Mouse (Mus musculus) spleen, postnatal 14 days (tissue): ENCODE results near the gene Lgsn.

Source experiments
- DNase-seq, 2 experiments: peaks; one replicate each; pipeline ENCODE4 v3.0.0; 2021 to 2022; ENCODE audit warnings: low spot score in 2 of 2

Lgsn gene

DNA sequence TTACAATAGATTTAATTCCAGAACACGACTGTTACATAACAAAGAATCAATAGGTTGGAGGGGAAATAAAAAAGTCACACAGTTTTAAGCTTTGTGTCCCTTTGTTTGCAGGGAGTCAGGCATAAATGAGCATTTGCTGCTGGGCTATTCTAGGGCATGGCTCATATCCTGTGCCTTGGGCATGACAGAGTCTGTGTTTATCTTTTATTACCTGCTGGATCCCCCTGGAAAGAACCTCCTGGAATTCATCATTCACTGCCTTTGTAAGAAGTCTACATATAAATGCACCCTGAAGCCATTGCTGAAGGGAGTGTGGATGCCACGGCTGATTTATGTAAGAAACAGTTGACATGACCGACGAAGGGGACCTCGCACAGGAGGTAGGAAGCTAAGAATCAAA is at the start of gene Lgsn:
Lgsn (plus strand) TSS at position 301 of the 400 bp plus-strand sequence.
- no peak for DNase-seq

DNA sequence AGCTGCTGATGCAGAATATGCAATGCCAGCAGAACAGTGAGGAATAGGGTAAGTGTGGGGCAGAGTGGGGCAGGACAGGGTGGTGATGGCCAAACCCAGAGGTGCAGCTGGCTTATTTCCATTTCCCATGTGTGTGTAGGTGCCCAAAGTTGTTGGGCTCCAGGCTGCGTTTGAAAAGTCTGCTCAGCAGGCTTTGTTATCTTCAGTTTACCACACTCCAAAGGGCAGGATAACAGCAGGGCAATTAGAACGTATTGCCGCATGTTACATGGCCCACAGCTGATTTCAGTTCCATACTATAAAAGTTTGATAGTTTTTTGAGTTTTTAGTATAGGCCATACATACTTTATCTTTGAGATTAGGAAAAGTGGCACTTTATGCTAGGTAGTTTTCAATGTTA is 37.8 kb upstream of the Lgsn start:
- no peak for DNase-seq

DNA sequence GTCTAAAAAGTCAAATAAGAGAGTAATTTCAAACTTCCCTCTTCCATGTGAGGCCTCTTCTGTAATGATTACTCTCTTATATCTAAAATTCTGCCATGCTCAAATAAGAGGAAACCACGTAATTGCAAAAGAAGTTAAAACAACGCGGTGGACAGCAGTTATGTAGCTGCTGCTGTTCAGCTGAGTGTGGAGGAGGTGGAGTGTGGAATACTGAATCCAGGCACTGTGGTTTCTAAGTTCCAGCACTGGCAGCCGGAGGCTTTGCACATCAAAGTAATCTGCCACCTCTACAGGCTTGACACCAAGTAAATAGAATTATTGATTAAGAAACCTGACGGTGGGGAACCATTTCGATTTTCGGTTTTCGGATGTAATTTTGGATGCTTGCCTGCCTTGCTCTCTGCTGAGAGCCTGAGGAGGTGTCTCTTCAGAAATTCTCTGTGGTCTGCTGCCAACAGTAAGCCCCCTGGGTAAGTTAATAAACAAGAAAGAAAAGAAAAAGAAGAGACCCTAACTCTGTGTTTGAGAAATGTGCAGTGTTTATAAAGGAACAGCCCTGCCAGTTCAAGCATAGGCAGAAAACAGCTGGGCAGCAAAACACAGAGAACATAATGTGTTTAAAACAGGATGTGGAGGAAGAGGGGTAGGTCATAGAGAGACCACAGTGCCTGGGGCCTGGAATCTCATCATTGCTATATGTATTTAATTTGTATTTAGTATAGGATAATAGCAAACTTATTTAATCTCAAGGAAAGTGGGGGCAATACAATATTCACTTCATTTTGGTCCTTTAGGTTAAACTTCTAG is 33.7 kb upstream of the Lgsn start:
- no peak for DNase-seq

DNA sequence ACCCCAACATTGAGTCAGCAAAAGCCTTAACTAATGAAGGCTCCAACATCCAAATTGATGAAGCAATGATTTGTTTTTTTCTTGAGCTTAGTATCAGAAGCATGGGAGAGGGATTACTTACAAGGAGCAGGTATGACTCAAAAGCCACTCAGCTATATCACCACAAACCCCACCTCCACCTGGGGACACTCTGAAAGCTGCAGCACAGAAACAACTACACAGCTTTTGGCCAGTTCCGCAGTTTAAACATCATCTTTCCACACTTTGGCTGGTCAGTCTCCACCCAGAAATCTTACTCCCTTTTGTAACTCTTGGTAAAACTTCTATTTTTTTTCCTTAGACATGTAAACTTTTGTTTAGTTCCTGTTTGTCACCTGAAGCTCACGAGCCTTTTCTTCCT is 32.6 kb upstream of the Lgsn start:
- no peak for DNase-seq

GRCm38 (mm10) chr1:31149671-31150070 is 26.5 kb upstream of the Lgsn start:
- DNase-seq = no peak

GRCm38 (mm10) chr1:31150546-31150945 is 25.7 kb upstream of the Lgsn start:
- DNase-seq = no peak

- no peak for DNase-seq
These were observed 23.3 kb upstream of the Lgsn start for GRCm38 (mm10) chr1:31152799-31153426.

GRCm38 (mm10) chr1:31153793-31154349 is 22.3 kb upstream of the Lgsn start:
- peak in 1 of 2 experiments; percentile 5 for DNase-seq

DNA sequence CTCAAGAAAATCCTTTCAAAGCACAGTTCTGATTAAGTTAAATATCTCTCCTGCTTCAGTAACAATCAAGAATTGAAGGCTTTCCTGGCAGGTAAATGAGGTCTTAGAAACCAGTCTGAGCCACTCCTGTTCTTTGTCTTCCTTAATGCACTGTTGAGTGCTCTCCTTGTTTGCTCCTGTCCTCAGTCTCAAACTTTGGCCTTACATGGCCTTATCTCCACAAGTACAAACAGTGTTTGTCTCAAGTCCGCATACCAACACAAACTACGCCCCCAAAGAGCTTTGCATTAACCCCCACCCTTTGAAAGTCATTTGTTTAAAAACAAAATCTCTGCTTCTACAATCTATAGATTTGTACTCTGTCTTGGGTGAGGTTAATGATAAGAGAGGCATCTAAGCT is 20.0 kb upstream of the Lgsn start:
- no peak for DNase-seq

DNA sequence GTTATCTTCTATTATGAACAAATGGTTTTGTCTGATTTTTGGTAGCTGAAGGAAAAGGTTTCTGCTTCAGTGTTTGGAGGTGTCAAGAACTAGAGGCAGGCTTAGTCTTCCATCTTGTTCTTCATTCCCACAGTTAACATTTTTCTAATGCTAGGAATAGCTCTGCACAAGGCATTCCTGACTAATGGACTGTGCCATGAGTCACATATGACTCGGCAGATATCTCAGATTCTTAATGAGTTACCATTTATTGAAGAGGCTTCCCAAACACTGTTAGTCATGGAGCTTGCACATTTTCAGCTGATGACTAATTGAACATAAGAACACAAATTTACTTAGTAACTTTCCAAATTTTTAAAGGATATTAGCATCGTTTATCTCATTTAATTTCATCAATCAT is 19.3 kb upstream of the Lgsn start:
- no peak for DNase-seq

GRCm38 (mm10) chr1:31164527-31165189 is 11.5 kb upstream of the Lgsn start:
- DNase-seq = no peak

- no peak for DNase-seq
These were observed 10.7 kb upstream of the Lgsn start for GRCm38 (mm10) chr1:31165326-31166121.

DNA sequence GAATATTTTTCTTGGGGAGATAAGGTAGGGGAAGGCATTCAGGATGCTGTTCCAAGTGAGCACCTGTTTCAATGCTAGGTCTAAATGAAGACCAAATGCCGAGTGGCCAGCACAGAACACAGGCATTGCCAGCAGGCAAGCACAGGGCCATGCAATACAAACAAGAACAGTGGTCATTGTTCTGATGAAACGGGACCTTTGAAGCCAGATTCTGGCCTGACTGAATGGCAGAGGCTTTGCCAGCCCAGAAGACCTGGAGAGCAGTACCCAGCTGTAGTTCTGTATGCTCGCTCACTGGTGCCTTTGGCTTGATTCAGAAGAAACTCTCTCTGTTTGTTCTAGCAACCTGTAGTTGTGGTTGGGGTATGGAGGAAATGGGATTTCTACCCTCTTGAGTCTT is 800 bp upstream of the Lgsn start:
- DNase-seq = no peak

DNA sequence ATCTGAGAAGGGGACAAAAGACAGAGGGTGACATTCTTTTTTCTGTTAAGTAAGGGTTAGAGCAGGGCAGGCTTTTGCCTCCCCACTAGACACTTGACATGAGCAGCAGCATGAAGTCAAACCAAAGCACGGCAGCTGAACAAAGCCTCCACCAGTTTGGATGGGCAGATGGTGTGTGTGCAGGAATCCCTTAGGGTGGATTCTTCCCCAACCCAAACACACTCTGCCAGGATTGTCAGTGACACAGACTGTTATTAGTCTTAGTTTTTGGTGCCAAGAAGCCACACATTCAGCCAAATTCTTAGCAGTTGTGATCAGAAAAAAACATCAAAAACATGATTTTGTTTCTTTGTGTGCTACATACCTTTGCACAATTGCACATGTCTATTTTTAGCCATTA is 2.1 kb downstream of the Lgsn start:
- DNase-seq = no peak

- no peak for DNase-seq
These were observed 14.2 kb downstream of the Lgsn start for GRCm38 (mm10) chr1:31190237-31190866.

- DNase-seq = no peak
These were observed 19.4 kb downstream of the Lgsn start for GRCm38 (mm10) chr1:31195633-31196032.

DNA sequence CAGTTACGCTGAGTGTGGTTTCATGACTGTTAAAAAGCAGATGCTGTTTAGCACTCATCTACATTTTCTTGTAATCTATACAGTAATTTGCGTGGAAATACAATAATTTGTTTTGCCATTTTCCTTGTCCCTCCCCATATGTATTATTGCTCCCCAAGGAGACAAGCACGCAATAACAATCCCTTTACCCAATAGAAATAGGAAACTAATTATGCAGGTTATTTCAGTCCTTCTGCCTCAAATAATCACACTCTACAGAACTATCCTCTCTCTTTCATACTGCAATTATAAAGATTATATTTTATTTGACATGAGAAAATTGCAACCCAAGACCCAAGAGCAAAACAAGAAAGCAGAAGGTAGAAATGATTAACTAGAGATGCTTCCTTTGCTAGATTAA is 20.8 kb downstream of the Lgsn start:
- no peak for DNase-seq

DNA sequence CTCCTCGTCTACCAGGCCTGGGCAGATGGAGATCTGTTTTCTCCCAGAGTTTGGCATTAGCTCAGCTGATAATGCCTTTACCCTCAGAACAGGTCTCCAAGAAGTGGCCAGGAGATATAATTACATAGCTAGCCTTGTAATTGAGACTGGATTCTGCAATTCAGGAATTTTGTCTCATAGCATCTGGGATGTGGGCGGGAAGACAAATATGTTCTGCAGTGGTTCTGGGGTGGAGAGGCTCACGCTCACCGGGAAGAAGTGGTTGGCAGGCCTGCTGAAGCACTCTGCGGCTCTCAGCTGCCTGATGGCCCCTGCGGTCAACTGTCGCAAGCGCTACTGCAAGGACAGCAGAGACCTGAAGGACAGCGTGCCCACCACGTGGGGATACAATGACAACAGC is 27.6 kb downstream of the Lgsn start:
- no peak for DNase-seq

GRCm38 (mm10) chr1:31205346-31205745 is 29.1 kb downstream of the Lgsn start:
- no peak for DNase-seq

DNA sequence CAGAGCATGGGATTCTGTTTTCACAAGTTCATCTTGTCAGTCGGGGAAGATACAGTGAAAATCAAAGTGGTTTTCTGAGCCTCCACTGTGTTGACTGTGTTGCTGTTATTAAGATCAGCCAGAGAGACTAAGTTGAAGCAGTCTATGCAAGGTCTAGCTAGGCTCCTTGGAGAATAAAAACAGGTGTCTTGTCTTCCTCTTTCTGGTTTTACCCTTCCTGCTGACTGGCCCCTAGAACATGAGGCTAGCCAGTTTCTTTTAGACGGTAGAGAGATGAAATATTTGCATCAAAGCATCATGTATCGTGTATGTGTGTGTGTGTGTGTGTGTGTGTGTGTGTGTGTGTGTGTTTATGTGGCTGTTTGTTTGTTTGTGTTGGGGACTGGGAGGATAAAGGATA is 29.6 kb downstream of the Lgsn start:
- no peak for DNase-seq

DNA sequence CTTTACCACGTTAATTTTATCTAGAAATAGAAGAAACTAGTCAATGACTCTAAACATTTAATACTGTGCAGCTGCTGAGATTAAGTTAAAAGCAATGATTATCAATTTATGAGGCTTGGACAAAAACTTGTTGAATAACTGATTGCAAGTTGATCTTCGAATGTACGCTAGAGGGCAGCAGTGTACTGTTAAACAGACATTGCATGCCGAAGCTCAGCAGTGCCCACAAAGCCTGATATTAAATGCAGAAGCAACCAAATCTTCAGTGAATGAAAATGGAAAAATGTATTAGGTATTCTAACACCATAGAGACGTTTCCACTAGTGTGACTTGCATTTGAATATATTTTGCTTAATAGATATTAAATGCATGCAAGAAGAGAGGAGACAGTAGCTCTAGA is 33.9 kb downstream of the Lgsn start:
- peak in 1 of 2 experiments; percentile 21 for DNase-seq
